Mouse (Mus musculus): ENCODE data around the gene Pianp.

Pianp gene

DNA sequence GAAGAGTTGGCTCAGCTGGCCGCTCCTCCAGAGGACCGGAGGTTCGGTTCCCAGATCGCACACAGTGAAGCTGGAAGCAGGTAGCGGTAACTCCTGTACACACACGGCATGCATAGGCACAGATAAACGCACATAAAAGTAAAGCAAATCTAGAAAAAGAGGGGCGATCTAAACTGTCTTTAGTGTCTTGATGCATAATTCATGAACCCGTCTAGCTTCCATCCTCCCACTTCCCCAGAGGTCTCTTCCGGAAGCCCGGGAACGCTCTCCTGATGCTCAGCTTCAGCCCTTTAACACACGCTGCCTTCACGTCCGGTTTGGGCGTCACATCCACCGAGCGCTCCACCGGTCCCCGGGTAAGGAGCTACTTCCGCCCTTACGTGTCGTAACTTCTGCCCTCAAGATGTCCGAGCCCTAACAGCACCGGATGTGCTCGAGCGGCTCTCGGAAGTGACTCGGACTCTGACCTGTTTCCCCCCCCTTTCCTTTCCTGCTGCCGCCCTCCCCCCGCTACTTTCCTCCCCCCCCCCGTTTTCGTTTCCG is 12.2 kb downstream of the Pianp start:
- DNase-seq, result peak; percentile 97 to 100

DNA sequence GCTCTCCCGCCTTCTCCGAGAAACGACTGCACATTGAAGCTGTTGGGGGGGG is 12.5 kb downstream of the Pianp start, which contains the start of gene Zfp384:
Gene Zfp384, plus strand, starts transcription at position 17 of the 52 bp plus-strand sequence.
- no peak for DNase-seq

DNA sequence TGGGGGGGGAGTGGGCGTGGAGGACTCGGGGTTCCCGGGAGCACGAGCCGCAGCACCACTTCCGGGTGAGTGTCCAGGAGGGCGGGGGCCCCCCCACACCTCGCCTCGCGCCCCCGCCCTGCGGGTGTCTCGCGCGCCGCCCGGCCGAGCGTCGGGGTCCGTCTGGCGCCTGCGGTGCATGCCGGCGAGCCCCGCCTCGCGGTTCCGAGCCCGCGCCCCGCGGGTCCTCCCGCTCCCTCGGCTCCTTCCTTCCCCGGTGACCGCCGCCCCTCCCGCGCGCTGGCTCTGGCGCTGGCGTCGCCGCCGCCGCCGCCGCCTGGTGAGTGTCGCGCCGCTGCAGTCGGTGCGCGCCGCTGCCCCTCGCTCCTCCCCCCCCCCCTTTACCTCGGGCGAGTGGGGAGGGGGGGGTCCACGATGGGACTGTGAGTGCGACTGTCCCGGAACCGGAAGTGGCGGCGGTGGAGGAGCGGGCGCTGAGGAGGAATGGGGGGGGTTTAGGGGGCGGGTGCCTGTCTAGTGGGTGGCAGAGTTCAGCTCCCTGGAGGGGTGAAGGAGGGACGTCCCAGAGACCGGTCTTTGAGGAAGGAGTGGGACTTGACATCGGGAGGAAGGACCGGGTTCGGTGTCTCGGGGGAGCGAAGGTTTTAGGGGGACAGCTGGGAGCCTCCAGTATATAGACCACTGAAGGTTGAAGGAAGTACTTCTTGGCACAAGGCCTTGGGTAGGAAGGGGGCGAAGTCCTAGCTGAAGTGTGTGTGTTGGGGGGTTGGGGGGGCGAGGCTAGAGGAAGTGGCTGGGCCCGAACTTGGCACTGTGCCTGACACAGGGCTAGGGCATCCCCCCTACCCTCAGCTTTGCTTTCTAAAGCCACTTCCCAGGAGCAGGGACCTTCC is 12.9 kb downstream of the Pianp start:
- DNase-seq, result peak; percentile 90 to 96

- DNase-seq, result no peak
Measured at GRCm38 (mm10) chr6:125017682-125018081, 21.2 kb downstream of the Pianp start.

DNA sequence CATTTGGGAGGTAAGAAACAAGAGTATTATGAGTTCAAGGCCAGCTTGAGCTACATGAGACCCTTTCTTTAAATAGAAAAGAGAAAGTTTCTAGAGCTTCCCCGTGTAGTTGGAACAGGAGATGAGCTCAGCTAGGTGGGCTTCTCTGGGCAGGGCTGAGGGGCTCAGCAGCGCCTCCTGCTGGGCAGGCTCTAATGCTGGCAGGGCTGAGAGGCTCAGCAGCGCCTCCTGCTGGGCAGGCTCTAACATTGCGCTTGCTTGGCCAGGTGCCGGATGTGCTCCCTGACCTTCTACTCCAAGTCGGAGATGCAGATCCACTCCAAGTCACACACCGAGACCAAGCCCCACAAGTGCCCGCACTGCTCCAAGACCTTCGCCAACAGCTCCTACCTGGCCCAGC is 34.0 kb downstream of the Pianp start:
- peak; percentile 36 to 41 for DNase-seq

DNA sequence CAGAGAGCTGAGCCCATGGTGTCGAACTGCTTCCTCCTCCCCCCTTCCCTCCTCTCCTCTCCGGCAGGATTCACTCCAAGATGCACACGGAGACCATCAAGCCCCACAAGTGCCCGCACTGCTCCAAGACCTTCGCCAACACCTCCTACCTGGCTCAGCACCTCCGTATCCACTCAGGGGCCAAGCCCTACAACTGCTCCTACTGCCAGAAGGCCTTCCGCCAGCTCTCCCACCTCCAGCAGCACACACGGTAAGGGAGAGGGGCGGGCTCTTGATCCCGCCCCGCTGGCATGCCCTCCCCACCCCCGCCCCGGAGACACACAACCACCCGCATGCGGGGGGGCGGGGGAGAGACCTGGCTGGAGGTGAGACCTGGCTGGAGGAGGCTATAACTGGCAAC is 35.1 kb downstream of the Pianp start:
- no peak for DNase-seq

GRCm38 (mm10) chr6:125038666-125039065 is 42.2 kb downstream of the Pianp start:
- DNase-seq, result no peak

- no peak for DNase-seq
Measured at GRCm38 (mm10) chr6:125039131-125039530, 42.6 kb downstream of the Pianp start.

DNA sequence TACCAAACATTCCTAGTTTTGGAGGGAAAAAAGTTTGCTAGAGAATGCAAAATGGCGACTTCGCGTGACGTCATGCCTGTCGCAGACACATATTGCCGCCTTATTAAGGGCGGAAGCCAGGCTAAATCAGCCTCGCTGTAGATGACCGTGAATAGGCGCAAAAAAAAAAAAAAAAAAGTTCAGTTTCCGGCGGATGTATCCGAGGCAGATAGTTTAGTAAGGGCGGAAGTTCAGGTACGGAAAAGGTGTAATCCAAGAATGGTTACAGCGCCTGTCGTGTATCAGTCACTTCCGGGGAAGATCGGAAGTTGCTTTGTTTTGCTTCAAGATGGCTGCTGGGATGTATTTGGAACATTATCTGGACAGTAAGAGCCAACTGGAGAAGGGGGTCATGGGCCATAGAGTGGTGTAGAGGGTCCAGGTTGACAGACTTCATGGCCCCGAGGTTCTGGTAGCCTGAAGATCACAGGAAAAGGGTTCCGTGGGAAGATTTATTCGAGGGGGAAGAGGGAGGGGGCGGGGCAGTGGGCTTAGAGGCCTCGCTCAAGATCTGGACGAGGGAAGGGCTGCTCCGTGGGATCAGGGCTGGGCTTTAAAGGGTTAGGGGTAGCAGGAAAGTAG is 43.1 kb downstream of the Pianp start, which contains the start of gene Ing4:
Gene Ing4, plus strand, starts transcription at position 228 of the 621 bp plus-strand sequence.
- peak; percentile 97 for DNase-seq

- DNase-seq, result no peak
Measured at GRCm38 (mm10) chr6:125040221-125040620, 43.7 kb downstream of the Pianp start.

DNA sequence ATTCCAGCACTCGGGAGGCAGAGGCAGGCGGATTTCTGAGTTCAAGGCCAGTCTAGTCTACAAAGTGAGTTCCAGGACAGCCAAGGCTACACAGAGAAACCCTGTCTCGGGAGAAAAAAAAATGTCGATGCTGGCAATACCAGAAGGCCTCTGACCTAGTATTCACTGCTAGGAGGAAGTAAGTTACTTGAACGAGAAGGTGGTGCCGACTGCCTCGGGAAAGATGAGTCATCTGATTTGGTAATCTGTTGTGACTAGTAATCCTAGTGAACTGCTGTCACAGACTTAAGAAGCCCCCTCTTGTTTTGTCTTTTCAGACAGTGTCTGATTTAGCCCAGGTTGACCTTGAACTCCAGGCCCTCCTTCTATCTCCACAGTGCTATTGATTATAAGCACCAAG is 44.6 kb downstream of the Pianp start:
- DNase-seq, result no peak

DNA sequence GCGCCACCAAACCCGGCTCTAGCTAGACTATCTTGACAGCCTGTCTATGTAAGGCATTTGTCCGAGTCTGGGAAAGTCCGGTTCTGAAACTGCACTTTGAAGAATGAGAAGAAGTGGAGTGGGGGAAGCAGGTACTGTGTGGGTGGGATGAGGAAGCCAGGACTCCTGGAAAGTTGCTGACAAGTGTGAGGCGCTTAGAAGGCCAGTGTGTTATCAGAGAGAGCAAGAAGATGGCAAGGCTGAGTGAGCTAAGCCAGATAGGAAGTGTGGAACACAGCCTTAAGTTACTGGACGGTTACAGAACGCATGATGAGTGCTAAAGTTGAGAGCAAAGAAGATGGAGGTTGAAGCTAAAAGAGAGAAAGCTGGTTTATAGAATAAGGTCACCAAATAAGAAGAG is 45.6 kb downstream of the Pianp start:
- DNase-seq, result no peak

GRCm38 (mm10) chr6:125046691-125047090 is 50.2 kb downstream of the Pianp start:
- DNase-seq, result peak; percentile 85 to 88

GRCm38 (mm10) chr6:125049678-125050077 is 53.2 kb downstream of the Pianp start, which contains the start of gene Acrbp:
Acrbp (plus strand) TSS chr6:125049689.
- DNase-seq, result no peak

DNA sequence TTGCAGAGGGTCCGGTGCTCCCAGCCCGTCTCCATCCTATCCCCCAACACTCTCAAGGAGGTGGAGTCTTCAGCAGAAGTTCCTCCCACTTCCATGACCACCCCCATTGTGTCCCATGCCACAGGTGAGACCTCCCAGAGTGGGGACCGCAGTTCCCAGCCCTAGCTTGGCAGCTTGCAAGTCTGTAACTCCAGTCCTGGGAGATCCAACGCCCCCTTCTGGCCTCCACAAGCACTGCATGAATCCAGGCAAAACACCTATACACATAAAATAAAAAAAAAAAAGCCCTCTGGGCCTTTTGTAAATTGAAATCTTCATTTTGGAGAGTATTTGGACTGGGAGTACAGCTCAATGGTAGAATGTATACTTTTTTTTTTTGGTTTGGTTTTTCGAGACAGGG is 54.7 kb downstream of the Pianp start:
- DNase-seq, result no peak

Data from kidney, postnatal 25 days (tissue).